Mouse (Mus musculus) thymus, postnatal 0 days (tissue): Measurements from ENCODE around the gene Dnmt3a. TPM values are rescaled to one million over a fixed set of nuclear protein-coding genes. Genes with fewer than 3 reads are reported as not detected.

ENCODE experiments used
- DNase-seq: peaks from one replicate; pipeline ENCODE4 v3.0.0-alpha.2; 2015; ENCODE audit warnings: low spot score
- polyA plus RNA-seq: library from polyadenylated mRNA; unstranded; fragments of >200 nt; fragmentation: Nextera tagmentation; extraction: Ambion mirVana; gene quantifications from 2 replicates; pipeline ENCODE4 v1.2.1, GENCODE M21; 2015

Gene Dnmt3a
- polyA plus RNA-seq, 1 experiment from 2014 or later: 86.6 TPM

DNA sequence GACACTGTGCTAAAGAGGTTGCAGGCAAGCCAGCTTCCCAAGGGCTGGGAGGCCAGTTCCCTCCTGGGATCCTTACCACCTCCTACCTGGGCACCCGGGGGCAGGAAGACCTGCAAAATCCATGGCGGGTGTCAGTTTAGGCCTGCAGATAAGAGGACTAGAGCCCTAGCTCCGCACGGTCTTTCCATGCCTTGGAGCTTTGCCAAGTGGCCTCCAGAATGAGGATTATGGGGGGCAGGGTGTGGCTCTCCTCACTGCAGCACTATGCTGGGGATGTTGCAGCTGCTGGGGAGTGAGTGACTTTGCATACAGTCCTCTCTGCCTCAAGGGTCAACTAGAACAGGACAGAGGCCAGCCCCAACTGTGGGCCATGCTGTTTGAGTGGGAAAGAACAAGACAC is 14.1 kb downstream of the Dnmt3a start:
- DNase-seq: no peak

DNA sequence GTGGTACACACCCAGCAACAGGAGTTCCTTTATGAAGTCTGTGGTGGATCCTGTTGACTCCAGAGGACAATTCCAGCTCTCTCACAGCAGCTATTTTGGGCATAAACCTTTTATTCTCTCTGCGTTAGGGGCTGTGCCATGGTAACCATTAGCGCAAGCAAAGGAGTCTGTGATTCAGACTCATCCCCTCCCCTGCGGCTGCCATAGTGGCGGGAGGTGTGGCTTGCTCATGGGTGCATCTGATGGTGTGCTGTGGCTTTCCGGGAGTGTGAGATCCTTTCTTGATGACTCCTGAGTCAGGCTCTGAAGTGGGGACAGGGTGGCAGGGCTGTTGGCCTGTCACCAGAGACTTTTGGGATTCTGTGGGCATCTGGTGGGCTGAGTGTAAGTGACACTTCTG is 17.6 kb downstream of the Dnmt3a start:
- peak; percentile 32 for DNase-seq

DNA sequence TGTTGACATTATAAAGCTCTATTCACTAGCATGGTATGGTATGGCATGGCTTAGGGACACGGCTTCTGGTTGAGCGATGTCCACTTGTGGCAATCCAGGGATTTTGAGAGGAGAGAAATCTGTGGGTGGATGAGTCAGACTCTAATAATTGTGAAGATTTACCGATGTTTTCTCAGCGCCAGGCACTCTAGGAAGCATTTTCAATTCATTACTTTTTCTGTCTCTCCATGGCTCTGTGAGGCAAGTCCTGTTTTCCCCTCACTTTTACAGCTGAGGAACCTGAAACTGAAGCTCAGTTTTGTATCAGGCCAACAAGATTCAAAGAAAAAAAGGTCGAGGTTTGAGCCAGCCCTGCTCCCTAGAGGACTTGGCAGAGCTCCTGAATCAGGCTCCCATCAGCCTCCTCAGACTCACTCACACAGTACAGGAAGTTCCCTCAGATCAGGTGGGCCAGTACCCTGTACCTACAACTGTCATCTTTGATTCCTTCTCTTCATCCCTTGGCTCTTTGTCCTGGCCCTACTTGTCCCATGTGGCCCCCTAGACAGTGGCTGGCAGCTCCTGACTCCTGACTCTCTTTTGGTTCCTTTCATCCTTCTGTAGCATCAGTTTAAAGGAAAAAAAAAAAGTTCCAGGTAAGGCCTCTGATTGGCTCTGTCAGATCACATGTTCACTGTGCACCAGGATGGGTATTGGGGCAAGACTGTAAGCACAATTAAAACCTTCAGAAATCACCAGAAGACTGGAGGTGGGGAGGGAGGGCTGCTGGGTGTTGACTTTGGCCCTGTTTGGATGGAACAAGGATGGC is 19.3 kb downstream of the Dnmt3a start:
- DNase-seq: no peak

DNA sequence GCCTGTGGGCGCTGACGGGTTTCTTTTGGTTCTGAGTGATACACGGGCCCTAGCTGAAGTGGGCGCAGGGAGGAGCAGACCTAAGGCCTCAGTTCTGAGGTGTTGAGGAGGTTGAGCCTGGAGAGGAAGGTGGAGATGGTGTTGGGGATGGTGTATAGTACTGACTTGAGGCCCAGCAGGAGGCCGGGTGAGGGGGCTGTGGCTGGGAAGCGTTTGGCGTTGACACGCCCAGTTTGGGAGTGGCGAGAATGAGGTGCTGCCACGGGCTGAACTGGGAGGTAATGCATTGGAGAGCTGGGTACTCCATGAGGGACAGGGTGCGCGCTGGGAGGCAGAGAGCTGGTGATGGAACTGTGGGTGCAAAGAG is 19.9 kb downstream of the Dnmt3a start:
- no peak for DNase-seq

DNA sequence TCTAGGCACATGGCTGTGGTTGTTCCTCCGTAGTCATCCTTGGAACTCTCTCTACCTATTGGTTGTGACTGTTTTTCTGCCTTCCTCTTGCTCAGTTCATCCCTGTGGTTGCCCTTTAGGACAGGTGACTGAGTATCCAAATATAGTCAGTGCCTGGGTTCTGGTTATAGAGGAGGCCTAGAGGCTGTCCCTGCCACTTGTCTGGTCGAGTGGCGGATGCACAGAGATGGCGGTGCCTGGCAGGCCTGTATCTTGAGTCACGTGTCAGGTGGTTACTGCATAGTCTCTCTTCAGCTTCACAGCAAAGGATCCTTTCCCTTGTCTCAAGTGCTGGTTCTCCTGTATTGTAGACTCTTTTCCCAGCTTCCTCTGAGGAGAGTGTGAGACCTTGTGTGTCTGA is 22.0 kb downstream of the Dnmt3a start:
- DNase-seq: no peak

DNA sequence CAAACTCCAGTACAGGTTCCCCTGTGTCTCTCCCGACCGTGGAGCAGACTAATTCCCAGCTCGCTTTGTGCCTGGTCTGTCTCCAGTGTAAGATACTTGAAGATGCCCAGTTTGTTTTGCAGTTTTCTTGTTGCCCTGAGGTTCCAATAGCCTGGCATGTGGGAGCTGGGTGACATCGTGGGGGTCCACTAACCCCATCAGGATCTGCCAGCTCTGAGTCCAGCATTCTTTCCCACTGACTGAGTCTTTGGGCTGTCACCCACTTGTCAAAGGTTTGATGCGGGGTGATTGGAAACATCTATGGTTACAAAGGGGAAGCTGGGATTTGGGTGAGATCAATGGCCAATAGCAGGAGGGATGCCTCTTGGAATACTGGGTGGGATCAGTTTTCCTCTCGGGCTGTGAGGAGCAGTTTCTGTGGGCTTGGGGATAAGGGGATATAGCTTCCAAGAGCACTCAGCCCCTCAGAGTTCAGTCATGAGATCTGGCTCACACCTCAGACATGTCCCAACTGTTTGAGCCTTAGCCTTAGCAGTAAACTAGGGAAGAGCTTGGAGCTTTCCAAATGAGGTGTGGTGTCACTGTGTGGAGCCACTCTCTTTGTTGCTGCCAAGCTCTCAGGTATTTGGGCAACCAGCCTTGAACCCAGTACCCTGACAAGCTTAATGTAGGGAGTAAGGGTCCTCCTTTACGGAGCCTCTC is 27.4 kb downstream of the Dnmt3a start:
- DNase-seq: no peak

DNA sequence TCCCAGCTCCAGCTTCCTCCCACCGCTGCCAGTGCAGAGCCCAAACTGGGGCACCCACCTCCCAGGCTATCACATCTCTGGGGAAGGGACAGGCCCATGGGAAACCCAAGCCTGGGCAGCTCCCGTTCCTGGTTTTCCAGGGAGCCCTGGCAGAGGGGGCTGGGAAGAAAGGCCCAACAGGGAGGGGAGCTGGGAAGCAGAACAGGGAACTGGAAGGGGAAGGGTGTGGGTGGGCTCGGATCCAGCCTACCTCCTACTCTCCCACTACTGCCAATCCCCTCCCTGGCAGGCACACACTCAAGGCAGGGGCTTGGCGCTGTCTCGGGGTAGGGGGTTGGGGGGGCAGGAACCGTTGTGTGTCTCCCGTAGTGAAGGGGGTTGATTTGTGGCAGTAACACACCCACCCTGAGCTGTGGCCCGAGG is 28.1 kb downstream of the Dnmt3a start:
- peak; percentile 15 for DNase-seq

DNA sequence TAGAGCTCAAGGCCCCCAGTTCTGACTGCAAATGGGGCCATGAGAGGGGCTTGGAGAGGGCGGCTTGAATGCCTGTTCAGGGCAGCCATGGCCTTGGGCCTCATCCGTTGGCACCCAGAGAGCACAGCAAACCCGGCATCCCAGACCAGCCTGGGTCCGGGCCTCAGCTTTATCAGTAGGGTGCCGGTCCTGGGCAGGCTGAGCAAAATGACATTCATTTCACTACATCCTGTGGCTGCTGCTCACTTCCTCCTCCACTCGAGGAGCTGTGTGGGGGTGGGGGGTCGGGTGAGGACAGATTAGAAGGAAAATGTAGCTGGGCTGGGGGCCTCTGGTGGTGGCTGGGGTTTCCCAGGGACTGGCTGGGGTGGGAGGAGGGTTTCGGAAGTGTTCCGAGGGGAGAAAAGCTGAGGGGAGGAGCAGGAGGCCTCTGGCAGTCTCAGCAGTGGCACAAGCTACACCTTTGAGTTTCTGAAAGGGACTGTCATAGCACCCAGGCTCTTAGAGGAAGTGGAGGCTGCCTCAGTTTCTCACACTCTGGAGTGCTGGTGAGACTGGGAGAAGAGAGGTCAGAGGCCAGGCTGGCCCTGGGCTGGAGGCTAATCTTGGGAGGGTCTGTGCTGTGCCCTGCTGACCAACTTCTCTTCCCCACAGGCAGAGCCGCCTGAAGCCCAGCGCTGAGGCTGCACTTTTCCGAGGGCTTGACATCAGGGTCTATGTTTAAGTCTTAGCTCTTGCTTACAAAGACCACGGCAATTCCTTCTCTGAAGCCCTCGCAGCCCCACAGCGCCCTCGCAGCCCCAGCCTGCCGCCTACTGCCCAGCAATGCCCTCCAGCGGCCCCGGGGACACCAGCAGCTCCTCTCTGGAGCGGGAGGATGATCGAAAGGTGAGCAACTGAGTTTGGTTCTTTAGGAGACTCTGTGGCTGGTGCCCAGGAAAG is 28.8 kb downstream of the Dnmt3a start:
- peak; percentile 74 for DNase-seq

DNA sequence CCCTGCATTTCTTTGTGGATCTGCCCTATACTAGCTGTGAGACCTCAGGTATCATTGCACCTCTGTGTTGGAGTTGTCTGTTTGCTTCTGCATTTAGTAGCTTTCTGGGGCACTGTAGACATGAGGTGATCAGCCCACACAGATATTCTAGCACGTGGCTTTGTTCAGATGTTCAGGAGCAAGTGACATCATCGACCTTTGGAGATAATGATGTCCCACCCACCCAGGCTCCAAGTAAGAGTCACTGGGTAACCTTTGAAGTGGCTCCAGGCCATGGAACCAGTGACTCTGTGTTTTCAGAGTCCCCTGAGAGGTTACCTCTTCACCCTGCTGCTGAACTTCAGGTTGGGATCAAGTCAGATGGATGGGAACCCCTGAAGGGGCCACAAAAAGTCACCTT is 29.8 kb downstream of the Dnmt3a start:
- peak; percentile 37 for DNase-seq

DNA sequence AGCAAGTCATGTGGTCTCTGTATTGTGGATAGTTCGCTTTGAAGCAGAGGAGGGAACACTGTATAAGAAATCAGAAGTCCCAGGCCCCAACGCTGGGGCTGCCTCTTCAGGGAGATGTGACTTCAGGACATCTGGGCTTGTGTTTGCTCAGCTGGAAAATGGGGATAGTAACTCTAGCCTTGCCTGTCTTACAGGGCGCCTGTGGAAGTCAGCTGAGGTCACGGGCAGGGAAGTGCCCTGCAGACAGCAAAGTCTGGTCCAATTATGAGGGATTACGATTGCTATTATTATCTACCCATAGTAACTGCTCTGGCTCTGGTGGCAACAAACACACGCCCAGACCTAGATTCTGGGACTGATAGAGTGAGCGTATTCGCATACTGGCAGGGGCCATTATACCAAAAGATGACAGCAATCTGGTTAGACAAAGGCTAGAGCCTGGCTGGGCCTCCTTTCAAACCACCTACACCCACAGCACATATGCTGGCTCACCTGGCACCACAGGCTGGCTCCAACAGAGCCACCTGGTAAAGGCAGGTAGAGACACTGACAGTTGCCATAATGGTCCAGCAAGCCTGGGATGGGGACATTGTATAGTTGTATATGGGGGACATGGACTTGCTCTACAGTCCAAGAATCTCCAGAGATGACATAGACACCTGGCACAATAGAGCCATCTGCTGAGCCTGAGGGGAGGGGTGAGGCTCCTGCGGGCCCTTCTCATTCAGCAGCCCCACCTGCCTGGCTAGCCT is 31.4 kb downstream of the Dnmt3a start:
- DNase-seq: no peak

DNA sequence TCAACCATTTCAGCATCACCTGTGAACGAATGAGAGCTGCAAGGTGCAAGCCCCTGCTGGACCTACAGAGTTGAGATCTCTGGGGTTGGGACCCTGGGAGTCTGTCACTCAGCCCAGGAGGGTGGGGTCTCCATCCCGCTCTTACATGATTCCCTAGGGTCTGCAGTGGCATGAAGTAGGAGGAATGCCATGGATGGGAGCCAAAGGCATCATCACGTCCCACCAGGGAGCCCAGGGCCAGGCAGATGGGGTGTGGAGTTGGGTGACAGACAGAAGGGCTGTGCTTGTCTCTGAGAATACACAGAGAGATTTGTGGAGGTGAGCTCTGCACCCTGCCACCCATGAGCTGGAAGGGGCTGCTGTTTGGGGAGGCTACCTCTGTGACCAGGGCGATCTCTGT is 32.2 kb downstream of the Dnmt3a start:
- no peak for DNase-seq

DNA sequence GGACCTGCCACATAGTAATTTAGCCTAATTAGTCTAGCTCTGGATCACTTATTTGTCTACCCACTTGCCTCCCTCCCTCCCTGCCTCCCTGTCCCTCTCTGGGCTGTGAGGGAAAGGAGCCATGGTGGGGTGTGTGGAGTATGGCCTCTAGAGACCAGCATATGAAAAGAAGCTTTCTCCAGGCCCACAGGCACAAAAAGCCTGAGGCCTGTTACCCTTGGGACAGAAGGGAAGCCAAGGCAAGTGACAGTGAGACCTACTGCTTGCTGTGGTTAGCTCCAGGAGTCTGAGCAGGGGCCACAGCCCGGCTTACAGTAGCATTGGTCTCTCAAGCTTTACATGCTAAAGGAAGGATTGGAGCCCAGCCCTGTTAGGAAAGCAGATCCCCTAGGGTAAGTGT is 33.9 kb downstream of the Dnmt3a start:
- no peak for DNase-seq

DNA sequence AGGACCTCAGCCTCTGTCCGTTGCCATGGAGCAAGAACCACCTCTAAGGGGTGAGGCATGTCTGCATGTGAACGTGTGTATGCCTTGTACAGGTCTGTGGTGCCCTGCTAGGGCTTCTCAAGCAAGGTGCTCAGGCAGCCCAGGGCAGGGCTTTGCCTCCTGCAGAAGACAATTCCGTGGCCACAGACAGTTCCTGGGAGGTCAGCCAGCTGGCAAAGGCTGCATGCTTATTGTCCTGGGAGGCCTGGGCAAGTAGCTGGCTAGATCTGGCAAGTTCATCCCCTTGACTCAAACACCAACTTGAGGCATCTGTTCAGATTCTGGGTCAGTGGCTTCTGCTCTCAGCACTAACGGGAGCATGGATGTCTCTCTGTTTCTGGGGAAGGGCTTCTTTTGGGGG is 35.3 kb downstream of the Dnmt3a start:
- no peak for DNase-seq

DNA sequence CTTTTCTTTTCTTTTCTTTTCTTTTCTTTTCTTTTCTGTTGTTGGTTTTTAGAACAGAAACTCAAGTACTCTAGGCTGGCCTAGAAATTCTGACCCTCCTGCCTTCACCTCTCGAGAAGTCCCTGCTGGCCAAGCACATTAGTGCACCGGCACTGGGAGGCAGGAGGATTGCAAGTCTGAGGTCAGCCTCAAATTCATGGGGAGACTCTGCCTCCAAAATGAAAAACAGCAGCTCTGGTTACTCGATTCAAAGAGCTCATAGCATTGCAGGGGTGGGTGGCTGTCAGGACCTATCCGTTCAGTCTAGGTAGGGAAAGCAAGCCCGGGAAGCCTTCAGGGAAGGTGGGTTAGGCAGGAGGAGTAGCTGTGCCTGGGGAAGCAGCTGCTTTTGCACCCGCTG is 37.0 kb downstream of the Dnmt3a start:
- no peak for DNase-seq

DNA sequence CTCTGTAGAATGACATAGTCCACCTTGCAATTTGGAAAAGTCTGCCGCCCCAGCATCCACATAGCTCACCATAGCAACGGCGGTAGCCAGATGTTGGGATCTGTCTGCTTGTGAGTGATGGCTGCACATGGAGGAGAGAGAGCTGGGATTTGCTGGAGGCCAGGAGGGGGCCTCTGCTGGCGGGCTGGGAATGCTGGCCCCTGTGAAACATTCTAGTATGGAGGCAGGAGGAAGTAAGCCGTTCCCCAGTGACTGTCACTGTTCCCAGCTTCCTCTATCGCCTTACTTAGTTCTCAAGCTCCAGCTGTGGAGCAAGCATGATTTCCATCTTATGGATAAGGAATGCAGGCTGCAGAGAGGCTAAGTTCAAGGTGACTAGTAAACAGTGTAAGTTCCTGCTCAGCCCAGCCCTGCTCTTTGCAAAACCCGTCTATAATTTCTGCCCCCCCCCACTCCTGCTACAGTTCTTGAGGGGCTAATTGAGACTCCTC is 37.6 kb downstream of the Dnmt3a start:
- DNase-seq: no peak

DNA sequence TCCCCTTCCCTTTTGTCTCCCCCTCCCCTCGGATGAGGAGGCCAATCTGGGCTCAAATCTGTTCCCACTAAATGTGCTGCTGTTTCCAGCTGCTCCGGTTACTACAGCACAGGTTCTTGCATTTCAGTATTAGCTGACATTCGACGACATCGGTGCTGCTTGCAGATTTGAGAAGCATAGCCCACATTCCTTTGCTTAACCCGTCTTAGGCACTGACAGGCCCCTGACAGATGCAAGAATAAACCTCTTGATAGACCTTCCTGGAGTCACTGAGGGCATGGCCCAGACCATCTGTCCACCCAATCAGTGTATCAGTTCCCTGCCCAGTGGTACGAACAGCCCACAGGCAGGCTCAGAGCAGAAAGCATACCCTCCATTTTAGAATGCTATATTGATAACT is 38.1 kb downstream of the Dnmt3a start:
- no peak for DNase-seq

DNA sequence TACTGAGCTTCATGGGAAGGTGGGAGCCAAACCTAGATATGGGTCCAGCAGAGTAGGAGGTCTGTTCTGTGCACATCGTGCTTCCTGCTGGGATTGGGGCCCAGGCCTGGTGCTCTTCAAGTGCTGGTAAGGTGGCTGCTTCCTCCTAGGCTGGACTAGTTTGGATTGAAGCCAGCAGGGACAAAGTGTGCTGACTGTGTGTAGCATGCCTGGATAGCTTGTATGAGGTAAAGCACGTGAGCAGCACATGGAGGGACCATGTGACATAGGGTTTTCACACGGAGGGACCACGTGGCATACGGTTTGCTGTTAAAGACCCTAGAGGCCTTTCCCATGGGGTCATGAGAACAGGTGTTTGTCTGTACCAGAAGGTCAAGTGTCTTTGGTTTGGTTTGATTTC is 38.5 kb downstream of the Dnmt3a start:
- no peak for DNase-seq

DNA sequence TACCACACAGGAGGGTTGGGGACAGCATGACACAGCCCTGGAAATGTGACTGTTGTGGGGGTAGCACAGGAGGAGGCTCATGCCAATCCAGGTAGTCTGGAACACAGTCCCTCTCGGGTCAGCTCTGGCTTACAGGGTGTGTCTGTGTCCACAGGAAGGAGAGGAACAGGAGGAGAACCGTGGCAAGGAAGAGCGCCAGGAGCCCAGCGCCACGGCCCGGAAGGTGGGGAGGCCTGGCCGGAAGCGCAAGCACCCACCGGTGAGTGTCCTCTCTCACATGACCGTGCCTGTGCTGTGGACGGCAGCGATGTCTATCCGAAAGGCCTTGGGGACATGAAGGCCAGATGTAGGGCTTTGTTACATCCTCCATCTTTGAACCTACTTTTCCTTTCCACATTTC is 43.7 kb downstream of the Dnmt3a start:
- no peak for DNase-seq

DNA sequence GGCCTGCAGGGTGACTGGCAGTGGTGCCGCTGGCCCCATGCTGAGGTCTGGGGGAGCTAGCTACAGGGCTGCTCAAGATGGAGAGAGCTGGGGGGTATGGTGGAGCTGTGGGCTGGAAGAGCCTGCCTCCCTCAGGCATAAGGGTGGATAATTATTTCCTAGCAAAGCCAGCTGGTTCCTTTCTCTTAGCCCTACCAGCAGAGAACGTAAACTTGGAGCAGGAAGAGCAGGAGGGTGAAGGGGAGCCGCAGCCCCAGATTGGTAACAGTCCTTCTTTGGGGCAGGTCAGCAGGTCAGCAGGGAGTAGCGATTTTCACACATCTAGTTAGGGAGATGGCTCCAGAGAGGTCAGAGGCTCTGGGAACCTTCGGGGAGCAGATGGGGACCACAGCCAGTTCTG is 44.4 kb downstream of the Dnmt3a start:
- DNase-seq: no peak

DNA sequence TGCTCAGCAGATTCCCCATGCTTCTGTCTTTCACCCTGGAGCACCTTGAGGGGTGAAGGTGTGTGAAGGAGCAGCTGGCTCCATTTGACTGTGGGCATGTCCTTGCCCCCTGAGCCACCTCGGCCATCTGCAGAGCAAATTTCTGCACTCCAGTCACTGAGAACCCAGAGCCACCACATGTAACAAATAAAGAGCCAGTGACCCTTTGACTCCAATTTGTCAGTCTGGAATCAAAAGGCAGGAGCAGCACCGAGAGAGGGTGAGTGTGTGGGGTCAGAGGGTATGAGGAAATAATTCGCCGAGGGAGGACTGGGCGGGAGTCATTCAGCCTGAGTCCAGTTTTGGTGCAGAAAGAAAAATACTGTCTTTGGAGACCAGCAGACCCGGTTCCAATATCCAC is 44.9 kb downstream of the Dnmt3a start:
- DNase-seq: no peak

DNA sequence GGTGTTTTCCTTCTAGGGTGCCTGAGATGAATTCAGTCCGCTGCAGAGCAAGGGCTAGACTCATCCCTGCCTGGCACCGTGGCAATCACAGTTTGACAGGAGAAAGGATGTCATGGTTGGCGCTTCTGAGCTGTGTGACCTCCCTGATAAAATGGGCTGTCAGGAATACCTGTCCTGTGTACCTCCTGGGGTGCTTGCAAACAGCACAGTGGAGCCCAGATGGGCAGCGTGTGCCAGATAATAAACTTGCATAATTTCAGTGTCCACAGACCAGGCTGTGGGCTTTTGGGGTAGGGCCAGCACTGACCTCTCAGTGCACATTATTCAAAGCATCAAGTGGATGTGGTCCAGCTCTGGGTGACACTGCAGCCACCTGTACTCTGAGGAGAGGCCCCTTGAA is 45.4 kb downstream of the Dnmt3a start:
- DNase-seq: no peak
